Mouse (Mus musculus): ENCODE results near the gene Ccdc182.

GRCm38 (mm10) chr11:88311606-88312005 is 17.7 kb downstream of the Ccdc182 start:
- TF ChIP-seq POLR2A (IDR thresholded peaks at IDR 0.05; ENCODE audit: borderline replicate concordance, control insufficient read depth, low read depth, low read length) = no peak
- TF ChIP-seq CTCF (IDR thresholded peaks at IDR 0.05; ENCODE audit: control insufficient read depth, insufficient read depth, low read length) = no peak
